Mouse (Mus musculus) forebrain, embryonic 13.5 days (tissue): ENCODE measurements around the gene Tln1. TPM values are rescaled to one million over a fixed set of nuclear protein-coding genes. Genes with fewer than 3 reads are reported as not detected.
"Not testable (repeated sequence)": the region's sequence is repeated elsewhere in the genome, so short reads cannot be mapped to it uniquely, and the experiment has no call there.

Experiments
- ATAC-seq: fragments of 200-750 bp; cut with Nextera tagmentation; 2 replicates; pipeline ENCODE4 v1.8.0; 2017
- H3K27ac ChIP-seq: fragments of 300-500 bp; sonication (generic); 2 replicates; pipeline ENCODE4 v1.5.1; 2015; ENCODE audit warnings: inconsistent platforms, mild to moderate bottlenecking, moderate library complexity
- H3K27me3 ChIP-seq: fragments of 300-500 bp; sonication (generic); 2 replicates; pipeline ENCODE4 v1.6.1; 2015; ENCODE audit warnings: mild to moderate bottlenecking, inconsistent platforms
- H3K36me3 ChIP-seq: fragments of 300-500 bp; sonication (generic); 2 replicates; pipeline ENCODE4 v1.6.1; 2015; ENCODE audit warnings: mild to moderate bottlenecking, inconsistent platforms; ENCODE audit not compliant: poor library complexity, severe bottlenecking
- H3K4me1 ChIP-seq: fragments of 300-500 bp; sonication (generic); 2 replicates; pipeline ENCODE4 v1.6.1; 2015; ENCODE audit warnings: inconsistent platforms
- H3K4me2 ChIP-seq: fragments of 300-500 bp; sonication (generic); 2 replicates; pipeline ENCODE4 v1.6.1; 2015; ENCODE audit warnings: inconsistent platforms, mild to moderate bottlenecking, moderate library complexity
- H3K4me3 ChIP-seq: fragments of 300-500 bp; sonication (generic); 2 replicates; pipeline ENCODE4 v1.5.1; 2015; ENCODE audit warnings: mild to moderate bottlenecking, inconsistent platforms
- H3K9ac ChIP-seq: fragments of 300-500 bp; sonication (generic); 2 replicates; pipeline ENCODE4 v1.6.1; 2015; ENCODE audit warnings: mild to moderate bottlenecking, inconsistent platforms
- H3K9me3 ChIP-seq: fragments of 300-500 bp; sonication (generic); replicated peaks from 2 replicates; pipeline ENCODE4 v1.6.1; 2016; ENCODE audit warnings: inconsistent platforms
- WGBS: fragments of 180-500 bp; shearing (Covaris S2); methylation state at CpG from one replicate; pipeline ENCODE4 v1.1.7; 2015; 5-methylcytosine and 5-hydroxymethylcytosine counted together
- polyA plus RNA-seq: library from polyadenylated mRNA; unstranded; fragments of >200 nt; fragmentation: Nextera tagmentation; extraction: Ambion mirVana; gene quantifications from 2 replicates; pipeline ENCODE4 v1.2.1, GENCODE M21; 2015

The Tln1 gene
- polyA plus RNA-seq, 1 experiment from 2014 or later: 54.7 TPM

GRCm38 (mm10) chr4:43497405-43497804 lies 65.1 kb downstream of the Tln1 start:
- no peak for ATAC-seq
- H3K4me3 ChIP-seq: no peak overlapping the region
- WGBS: 98% methylated on average over 8 of the region's 8 CpGs
- no peak overlapping the region for H3K27ac ChIP-seq
- no peak overlapping the region for H3K9ac ChIP-seq
- peaks cover 43% of the 10 kb centered on the region for H3K4me1 ChIP-seq
- H3K4me2 ChIP-seq: peak overlapping the region; percentile 75
- H3K36me3 ChIP-seq: peaks cover 19% of the 10 kb centered on the region; the same call in 1 of the 2 replicates
- no peaks in the 10 kb centered on the region for H3K27me3 ChIP-seq
- H3K9me3 ChIP-seq: no peaks in the 10 kb centered on the region

- H3K36me3 ChIP-seq: peaks cover 19% of the 10 kb centered on the region; the same call in 1 of the 2 replicates
- H3K9me3 ChIP-seq: no peaks in the 10 kb centered on the region
- no peak overlapping the region for H3K27ac ChIP-seq
- WGBS: 52% methylated on average over 6 of the region's 6 CpGs
- peaks cover 43% of the 10 kb centered on the region for H3K4me1 ChIP-seq
- H3K4me2 ChIP-seq: no peak overlapping the region
- H3K27me3 ChIP-seq: no peaks in the 10 kb centered on the region
- no peak overlapping the region for H3K4me3 ChIP-seq
- H3K9ac ChIP-seq: no peak overlapping the region
- ATAC-seq: no peak
Measured at GRCm38 (mm10) chr4:43496587-43496986, 65.9 kb downstream of the Tln1 start.

GRCm38 (mm10) chr4:43493846-43494240 lies 68.6 kb downstream of the Tln1 start:
- Histone ChIP-seq H3K27me3 (no peaks in the 10 kb centered on the region), H3K4me2 (peak overlapping the region; percentile 63), H3K9ac (peak overlapping the region; percentile 76), H3K4me3 (peak overlapping the region; percentile 56), H3K9me3 (peaks cover 3% of the 10 kb centered on the region; the same call in 1 of the 2 replicates), H3K4me1 (peaks cover 39% of the 10 kb centered on the region), H3K36me3 (peaks cover 19% of the 10 kb centered on the region; the same call in 1 of the 2 replicates), H3K27ac (peak overlapping the region; percentile 83)
- no peak for ATAC-seq
- WGBS: 2% methylated on average over 9 of the region's 9 CpGs

- Histone ChIP-seq H3K9ac (peak overlapping the region; percentile 76), H3K4me2 (peak overlapping the region; percentile 63), H3K27me3 (no peaks in the 10 kb centered on the region), H3K27ac (peak overlapping the region; percentile 83), H3K36me3 (peaks cover 19% of the 10 kb centered on the region; the same call in 1 of the 2 replicates), H3K4me1 (peaks cover 33% of the 10 kb centered on the region), H3K4me3 (peak overlapping the region; percentile 56), H3K9me3 (peaks cover 3% of the 10 kb centered on the region; the same call in 1 of the 2 replicates)
- peak; percentile 91 for ATAC-seq
- WGBS: under 1% methylated on average over 47 of the region's 47 CpGs
Measured at GRCm38 (mm10) chr4:43493186-43493845, 69.2 kb downstream of the Tln1 start.

- Histone ChIP-seq H3K27me3 (no peaks in the 10 kb centered on the region), H3K9me3 (peaks cover 3% of the 10 kb centered on the region; the same call in 1 of the 2 replicates), H3K9ac (peak within 1 kb of the TSS; percentile 76), H3K4me3 (peak within 1 kb of the TSS; percentile 56), H3K4me2 (peak within 1 kb of the TSS; percentile 63), H3K36me3 (peaks cover 18% of the 10 kb centered on the region; the same call in 1 of the 2 replicates), H3K4me1 (peaks cover 28% of the 10 kb centered on the region), H3K27ac (peak within 1 kb of the TSS; percentile 83)
- WGBS: under 1% methylated on average over 25 of the region's 25 CpGs
- ATAC-seq: peak; percentile 98
Measured at GRCm38 (mm10) chr4:43492821-43493185, 69.7 kb downstream of the Tln1 start, which contains the start of gene Ccdc107. TSS of gene Ccdc107 (plus strand) at chr4:43492900.

- H3K27me3 ChIP-seq: no peaks in the 10 kb centered on the region
- peaks cover 23% of the 10 kb centered on the region for H3K4me1 ChIP-seq
- H3K36me3 ChIP-seq: peaks cover 13% of the 10 kb centered on the region; the same call in 1 of the 2 replicates
- peak overlapping the region; percentile 63 for H3K4me2 ChIP-seq
- no peak overlapping the region for H3K9ac ChIP-seq
- WGBS: 43% methylated on average over 12 of the region's 12 CpGs
- ATAC-seq: no peak
- H3K27ac ChIP-seq: peak overlapping the region; percentile 78
- peaks cover 3% of the 10 kb centered on the region; the same call in 1 of the 2 replicates for H3K9me3 ChIP-seq
- peak overlapping the region; percentile 56 for H3K4me3 ChIP-seq
Measured at GRCm38 (mm10) chr4:43492101-43492820, 70.2 kb downstream of the Tln1 start.

GRCm38 (mm10) chr4:43490801-43491200 lies 71.7 kb downstream of the Tln1 start:
- Histone ChIP-seq H3K27me3 (no peaks in the 10 kb centered on the region), H3K9ac (no peak overlapping the region), H3K36me3 (0 out of 2 replicates have a peak, but pooled peaks cover 3% of the 10 kb centered on the region), H3K4me2 (no peak overlapping the region), H3K4me3 (no peak overlapping the region), H3K4me1 (peaks cover 15% of the 10 kb centered on the region), H3K27ac (no peak overlapping the region), H3K9me3 (peaks cover 3% of the 10 kb centered on the region; the same call in 1 of the 2 replicates)
- 91% methylated on average over 5 of the region's 5 CpGs for WGBS
- ATAC-seq: no peak

- peaks cover 3% of the 10 kb centered on the region; the same call in 1 of the 2 replicates for H3K9me3 ChIP-seq
- H3K27me3 ChIP-seq: no peaks in the 10 kb centered on the region
- no peak overlapping the region for H3K27ac ChIP-seq
- H3K4me3 ChIP-seq: no peak overlapping the region
- no peak overlapping the region for H3K9ac ChIP-seq
- ATAC-seq: no peak
- H3K4me1 ChIP-seq: peaks cover 9% of the 10 kb centered on the region
- H3K36me3 ChIP-seq: no peaks in the 10 kb centered on the region
- WGBS: 94% methylated on average over 3 of the region's 3 CpGs
- H3K4me2 ChIP-seq: no peak overlapping the region
Measured at GRCm38 (mm10) chr4:43489611-43490010, 72.9 kb downstream of the Tln1 start.

- WGBS: 85% methylated on average over 5 of the region's 5 CpGs
- not testable (repeated sequence) for H3K4me3 ChIP-seq, H3K4me1 ChIP-seq, H3K9ac ChIP-seq, ATAC-seq, H3K9me3 ChIP-seq, H3K36me3 ChIP-seq, H3K27ac ChIP-seq, H3K27me3 ChIP-seq, H3K4me2 ChIP-seq
Measured at GRCm38 (mm10) chr4:43485666-43486065, 76.8 kb downstream of the Tln1 start.

- 60% methylated on average over 12 of the region's 12 CpGs for WGBS
- H3K4me2 ChIP-seq: no peak within 1 kb of the TSS
- H3K36me3 ChIP-seq: no peaks in the 10 kb centered on the region
- no peaks in the 10 kb centered on the region for H3K4me1 ChIP-seq
- no peak within 1 kb of the TSS for H3K4me3 ChIP-seq
- no peak within 1 kb of the TSS for H3K9ac ChIP-seq
- no peaks in the 10 kb centered on the region for H3K27me3 ChIP-seq
- no peaks in the 10 kb centered on the region for H3K9me3 ChIP-seq
- H3K27ac ChIP-seq: no peak within 1 kb of the TSS
- ATAC-seq: no peak
Measured at GRCm38 (mm10) chr4:43483535-43484091, 78.9 kb downstream of the Tln1 start, which contains the start of gene Sit1. TSS of gene Sit1 (minus strand) at chr4:43483734.

GRCm38 (mm10) chr4:43482591-43482990 lies 79.9 kb downstream of the Tln1 start:
- 80% methylated on average over 10 of the region's 10 CpGs for WGBS
- H3K9ac ChIP-seq: no peak overlapping the region
- no peak for ATAC-seq
- no peaks in the 10 kb centered on the region for H3K27me3 ChIP-seq
- no peaks in the 10 kb centered on the region for H3K4me1 ChIP-seq
- H3K9me3 ChIP-seq: no peaks in the 10 kb centered on the region
- H3K27ac ChIP-seq: no peak overlapping the region
- H3K36me3 ChIP-seq: no peaks in the 10 kb centered on the region
- H3K4me2 ChIP-seq: no peak overlapping the region
- H3K4me3 ChIP-seq: no peak overlapping the region
